Mouse (Mus musculus) ES-Bruce4 (cell line): ENCODE data around the gene A3galt2. TPM values are rescaled to one million over a fixed set of nuclear protein-coding genes. Genes with fewer than 3 reads are reported as not detected.

Experiments used
- H3K27ac ChIP-seq: 2 replicates; pipeline ENCODE4 v1.5.1; 2012; ENCODE audit warnings: low read length, inconsistent platforms; ENCODE audit not compliant: insufficient read depth
- H3K27me3 ChIP-seq: 2 replicates; pipeline ENCODE4 v1.6.1; 2012; ENCODE audit warnings: mild to moderate bottlenecking, low read length, inconsistent platforms; ENCODE audit not compliant: control insufficient read depth, poor library complexity, insufficient read depth, severe bottlenecking
- H3K36me3 ChIP-seq: 2 replicates; pipeline ENCODE4 v1.6.1; 2012; ENCODE audit warnings: inconsistent platforms, mild to moderate bottlenecking, low read length, moderate library complexity; ENCODE audit not compliant: control insufficient read depth, poor library complexity, insufficient read depth, severe bottlenecking
- H3K4me1 ChIP-seq: one replicate; pipeline ENCODE4 v1.8.1; 2011; ENCODE audit warnings: low read length; ENCODE audit not compliant: control insufficient read depth, insufficient read depth
- H3K4me3 ChIP-seq: 2 replicates; pipeline ENCODE4 v1.5.1; 2011; ENCODE audit warnings: low read depth, mild to moderate bottlenecking, low read length
- H3K9ac ChIP-seq: 2 replicates; pipeline ENCODE4 v1.6.1; 2012; ENCODE audit warnings: low read depth, mild to moderate bottlenecking, inconsistent platforms; ENCODE audit not compliant: poor library complexity, severe bottlenecking
- H3K9me3 ChIP-seq: replicated peaks from 2 replicates; pipeline ENCODE4 v1.6.1; 2012; ENCODE audit warnings: mild to moderate bottlenecking, low read length, inconsistent platforms; ENCODE audit not compliant: control insufficient read depth, poor library complexity, insufficient read depth, severe bottlenecking
- CTCF ChIP-seq: IDR thresholded peaks from one replicate; pipeline ENCODE4 v1.8.1; 2011; ENCODE audit warnings: low read depth, low read length
- EP300 ChIP-seq: IDR thresholded peaks from 2 replicates; pipeline ENCODE4 v1.6.1; 2011; ENCODE audit warnings: low read depth, low read length; ENCODE audit not compliant: insufficient read depth
- POLR2A ChIP-seq: IDR thresholded peaks from one replicate; pipeline ENCODE4 v1.8.1; 2011; ENCODE audit warnings: low read length; ENCODE audit not compliant: insufficient read depth
- polyA plus RNA-seq: library from polyadenylated mRNA; stranded (reverse); fragments of >200 nt; gene quantifications from 2 replicates; pipeline ENCODE4 v1.2.4, GENCODE M21; 2011; ENCODE audit warnings: low read depth; ENCODE audit not compliant: missing spikeins, insufficient read depth, insufficient read length

Gene A3galt2
- polyA plus RNA-seq, 1 experiment: not detected

GRCm38 (mm10) chr4:128716279-128716678 lies 38.9 kb upstream of the A3galt2 start:
- no peak overlapping the region for H3K4me3 ChIP-seq
- H3K4me1 ChIP-seq: peaks cover 3% of the 10 kb centered on the region
- H3K27ac ChIP-seq: no peak overlapping the region
- H3K36me3 ChIP-seq: no peaks in the 10 kb centered on the region
- no peaks in the 10 kb centered on the region for H3K9me3 ChIP-seq
- 0 out of 2 replicates have a peak overlapping the region, but pooled peaks have one; percentile 9 for H3K9ac ChIP-seq
- no peaks in the 10 kb centered on the region for H3K27me3 ChIP-seq
- TF ChIP-seq EP300 (no peak), CTCF (no peak), POLR2A (no peak)

- no peak overlapping the region for H3K4me3 ChIP-seq
- no peaks in the 10 kb centered on the region for H3K27me3 ChIP-seq
- no peak overlapping the region for H3K27ac ChIP-seq
- TF ChIP-seq CTCF: no peak
- TF ChIP-seq POLR2A: no peak
- no peak for TF ChIP-seq EP300
- H3K4me1 ChIP-seq: peaks cover 3% of the 10 kb centered on the region
- no peaks in the 10 kb centered on the region for H3K9me3 ChIP-seq
- H3K36me3 ChIP-seq: no peaks in the 10 kb centered on the region
- H3K9ac ChIP-seq: 0 out of 2 replicates have a peak overlapping the region, but pooled peaks have one; percentile 9
These were observed 38.4 kb upstream of the A3galt2 start for GRCm38 (mm10) chr4:128716731-128717130.

- H3K27ac ChIP-seq: no peak overlapping the region
- H3K4me3 ChIP-seq: no peak overlapping the region
- no peak for TF ChIP-seq POLR2A
- no peak for TF ChIP-seq CTCF
- TF ChIP-seq EP300: no peak
- peaks cover 3% of the 10 kb centered on the region for H3K4me1 ChIP-seq
- H3K27me3 ChIP-seq: no peaks in the 10 kb centered on the region
- H3K9ac ChIP-seq: no peak overlapping the region
- H3K9me3 ChIP-seq: no peaks in the 10 kb centered on the region
- no peaks in the 10 kb centered on the region for H3K36me3 ChIP-seq
These were observed 35.1 kb upstream of the A3galt2 start for GRCm38 (mm10) chr4:128720110-128720509.

- H3K4me3 ChIP-seq: no peak overlapping the region
- H3K27me3 ChIP-seq: no peaks in the 10 kb centered on the region
- no peak overlapping the region for H3K9ac ChIP-seq
- no peaks in the 10 kb centered on the region for H3K9me3 ChIP-seq
- H3K36me3 ChIP-seq: no peaks in the 10 kb centered on the region
- H3K4me1 ChIP-seq: peaks cover 3% of the 10 kb centered on the region
- no peak for TF ChIP-seq POLR2A
- TF ChIP-seq CTCF: no peak
- TF ChIP-seq EP300: no peak
- no peak overlapping the region for H3K27ac ChIP-seq
These were observed 34.0 kb upstream of the A3galt2 start for GRCm38 (mm10) chr4:128721061-128721648.

- Histone ChIP-seq H3K9me3 (no peaks in the 10 kb centered on the region), H3K4me3 (no peak overlapping the region), H3K27me3 (no peaks in the 10 kb centered on the region), H3K36me3 (no peaks in the 10 kb centered on the region), H3K4me1 (no peaks in the 10 kb centered on the region), H3K9ac (no peak overlapping the region), H3K27ac (no peak overlapping the region)
- TF ChIP-seq CTCF (no peak), EP300 (no peak), POLR2A (no peak)
These were observed 33.4 kb upstream of the A3galt2 start for GRCm38 (mm10) chr4:128721761-128722160.

- H3K36me3 ChIP-seq: no peaks in the 10 kb centered on the region
- no peaks in the 10 kb centered on the region for H3K27me3 ChIP-seq
- H3K4me1 ChIP-seq: no peaks in the 10 kb centered on the region
- H3K4me3 ChIP-seq: no peak overlapping the region
- no peak overlapping the region for H3K9ac ChIP-seq
- TF ChIP-seq EP300 (no peak), CTCF (no peak)
- H3K9me3 ChIP-seq: no peaks in the 10 kb centered on the region
- no peak overlapping the region for H3K27ac ChIP-seq
These were observed 32.2 kb upstream of the A3galt2 start for GRCm38 (mm10) chr4:128722932-128723331.

- Histone ChIP-seq H3K27ac (no peak overlapping the region), H3K4me1 (no peaks in the 10 kb centered on the region), H3K36me3 (no peaks in the 10 kb centered on the region)
These were observed 31.7 kb upstream of the A3galt2 start for GRCm38 (mm10) chr4:128723431-128723830.

More at GRCm38 (mm10) chr4:128723431-128723830, 31.7 kb upstream of the A3galt2 start:
- H3K9ac ChIP-seq: no peak overlapping the region
- no peaks in the 10 kb centered on the region for H3K27me3 ChIP-seq
- no peak for TF ChIP-seq POLR2A
- TF ChIP-seq EP300: no peak
- no peak for TF ChIP-seq CTCF
- H3K9me3 ChIP-seq: no peaks in the 10 kb centered on the region
- no peak overlapping the region for H3K4me3 ChIP-seq
